Mouse (Mus musculus): ENCODE measurements around the gene Cipc. TPM values are rescaled to one million over a fixed set of nuclear protein-coding genes. Genes with fewer than 3 reads are reported as not detected.

Cipc gene
- 10 to 100 TPM; 41.1 to 48.6 TPM for total RNA-seq (2021)

- DNase-seq (ENCODE audit: low spot score): peak; percentile 99
- intact Hi-C loops (cut with DNase I): no loop called here
Observed at GRCm38 (mm10) chr12:86946862-86947574, at the start of gene Cipc. TSS of gene Cipc (plus strand) at chr12:86947043.

DNA sequence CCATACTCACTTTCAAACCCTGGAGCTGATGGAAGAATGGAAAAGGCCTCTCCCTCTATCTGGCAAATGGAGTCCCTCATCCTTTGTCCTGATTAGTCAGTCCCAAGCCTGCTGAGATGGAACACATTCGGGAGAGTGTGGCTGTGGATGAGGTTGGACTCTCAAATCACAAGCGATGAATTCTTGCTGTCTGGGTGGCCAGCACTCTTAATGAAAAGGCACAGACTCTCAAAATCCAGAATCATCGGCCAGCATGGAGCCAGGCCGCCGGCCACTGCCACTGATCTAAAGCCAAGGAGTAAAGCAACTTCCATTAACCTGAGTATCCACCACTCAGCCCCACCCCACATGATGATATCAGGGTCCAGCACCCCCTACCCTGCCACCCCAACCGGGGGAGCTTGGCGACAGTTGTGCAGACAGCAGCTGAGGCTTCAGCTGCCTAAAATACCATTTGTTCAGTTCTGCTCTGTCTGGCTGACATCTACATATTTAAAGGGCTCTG is 49.0 kb upstream of the Cipc start:
- DNase-seq (ENCODE audit: low spot score): no peak

GRCm38 (mm10) chr12:86898448-86898847 is 48.4 kb upstream of the Cipc start:
- intact Hi-C loops (cut with DNase I): no loop called here
- no peak for DNase-seq (ENCODE audit: low spot score)

More for the DNA sequence above, 49.0 kb upstream of the Cipc start:
- intact Hi-C loops (cut with DNase I): no loop called here

GRCm38 (mm10) chr12:86899461-86900179 is 47.2 kb upstream of the Cipc start:
- intact Hi-C loops (cut with DNase I): no loop called here
- peak; percentile 61 for DNase-seq (ENCODE audit: low spot score)

- intact Hi-C loops (cut with DNase I): no loop called here
- DNase-seq (ENCODE audit: low spot score): no peak
Observed at GRCm38 (mm10) chr12:86903828-86904806, 42.7 kb upstream of the Cipc start.

DNA sequence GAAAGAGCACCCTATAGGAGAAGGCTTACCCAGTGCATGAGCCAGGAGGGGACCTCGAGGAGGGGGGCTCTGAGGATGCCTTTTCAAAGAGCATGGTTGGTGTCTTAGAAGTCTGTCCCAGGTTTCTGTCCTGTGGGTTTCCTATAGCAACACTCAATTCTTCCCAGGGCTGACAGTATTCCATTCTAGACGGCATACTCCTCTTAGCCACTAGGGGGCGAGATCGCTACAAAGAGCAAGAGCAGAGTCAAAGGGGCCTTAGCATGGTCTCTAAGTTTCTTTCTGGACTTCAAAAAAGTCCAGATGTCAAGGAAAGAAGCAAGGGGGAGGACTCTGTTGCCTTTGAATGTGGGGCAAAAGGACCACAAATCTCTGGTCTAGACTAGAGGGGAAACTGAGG is 41.6 kb upstream of the Cipc start:
- DNase-seq (ENCODE audit: low spot score): no peak
- intact Hi-C loops (cut with DNase I): loop anchor here (1.0 to 5.0 kb wide), 2 partner anchors 67 to 109 kb away; no protein-coding TSS in a partner anchor

DNA sequence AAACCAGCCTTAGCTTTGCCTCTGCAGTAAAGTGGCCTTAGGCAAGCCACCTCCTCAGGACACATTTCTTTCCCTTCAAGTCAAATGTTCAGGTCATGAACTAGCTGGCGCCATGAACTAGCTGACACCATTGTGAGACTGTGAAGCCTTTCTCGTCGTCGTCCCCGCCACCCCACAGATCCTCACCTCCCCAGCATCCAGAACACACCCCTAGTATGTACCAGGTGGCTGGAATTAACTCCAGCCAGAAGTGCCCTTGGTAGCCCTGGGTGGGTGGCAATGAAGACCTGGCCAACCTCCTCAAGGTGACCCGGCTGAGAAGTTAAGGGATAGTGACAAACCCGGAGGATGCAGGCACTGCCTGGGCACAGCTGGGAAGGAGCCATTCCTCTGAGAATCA is 41.0 kb upstream of the Cipc start:
- no peak for DNase-seq (ENCODE audit: low spot score)
- intact Hi-C loops (cut with DNase I): loop anchor here (1.0 to 5.0 kb wide), 3 partner anchors 66 to 133 kb away; no protein-coding TSS in a partner anchor

DNA sequence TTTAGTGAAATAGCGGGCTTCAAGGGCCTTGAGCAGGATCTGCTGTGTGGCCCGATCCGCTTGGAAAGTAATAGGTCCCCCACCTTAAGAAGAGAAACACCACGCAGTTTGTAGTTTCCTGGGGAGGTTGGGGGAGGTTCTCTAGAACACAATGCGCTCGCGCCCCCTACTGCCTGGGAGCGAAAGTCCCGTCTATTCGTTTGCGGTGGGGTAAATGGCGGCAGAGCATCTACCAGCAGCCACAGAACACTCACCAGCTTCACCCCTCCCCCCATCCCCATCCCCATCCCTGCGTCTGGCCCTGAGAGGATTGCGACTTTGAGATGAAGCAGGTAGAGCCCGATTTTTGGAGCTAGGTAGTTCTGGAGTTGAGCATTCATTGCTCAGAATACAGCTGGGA is 40.4 kb upstream of the Cipc start:
- peak; percentile 71 for DNase-seq (ENCODE audit: low spot score)
- intact Hi-C loops (cut with DNase I): loop anchor here (2.0 to 5.0 kb wide), 2 partner anchors 66 to 134 kb away; no protein-coding TSS in a partner anchor

- intact Hi-C loops (cut with DNase I): no loop called here
- DNase-seq (ENCODE audit: low spot score): no peak
Observed at GRCm38 (mm10) chr12:86911482-86911931, 35.3 kb upstream of the Cipc start.

- DNase-seq (ENCODE audit: low spot score): no peak
- intact Hi-C loops (cut with DNase I): no loop called here
Observed at GRCm38 (mm10) chr12:86912335-86913093, 34.3 kb upstream of the Cipc start.

GRCm38 (mm10) chr12:86914351-86914750 is 32.5 kb upstream of the Cipc start:
- intact Hi-C loops (cut with DNase I): no loop called here
- DNase-seq (ENCODE audit: low spot score): no peak

DNA sequence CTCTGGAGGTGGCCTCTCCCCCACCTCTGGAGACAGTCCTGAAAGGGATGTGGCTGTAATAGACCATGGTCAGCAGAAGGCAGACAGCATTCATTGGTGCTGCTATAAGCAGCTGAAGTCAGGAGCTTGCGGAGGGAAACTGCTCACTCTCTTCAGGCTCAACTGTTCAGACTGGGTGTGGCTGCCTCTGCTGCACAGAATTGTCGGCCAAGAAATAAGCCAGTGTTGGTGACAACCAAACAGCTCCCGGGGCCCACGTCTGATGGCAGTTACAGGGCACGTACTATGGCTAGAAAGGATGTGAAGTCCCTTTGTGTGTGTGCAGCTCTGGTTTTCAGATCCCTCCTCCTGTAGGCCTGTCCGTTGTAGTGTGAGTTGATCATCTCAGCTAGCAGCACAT is 32.1 kb upstream of the Cipc start:
- intact Hi-C loops (cut with DNase I): no loop called here
- no peak for DNase-seq (ENCODE audit: low spot score)

GRCm38 (mm10) chr12:86915617-86916016 is 31.2 kb upstream of the Cipc start:
- DNase-seq (ENCODE audit: low spot score): no peak

DNA sequence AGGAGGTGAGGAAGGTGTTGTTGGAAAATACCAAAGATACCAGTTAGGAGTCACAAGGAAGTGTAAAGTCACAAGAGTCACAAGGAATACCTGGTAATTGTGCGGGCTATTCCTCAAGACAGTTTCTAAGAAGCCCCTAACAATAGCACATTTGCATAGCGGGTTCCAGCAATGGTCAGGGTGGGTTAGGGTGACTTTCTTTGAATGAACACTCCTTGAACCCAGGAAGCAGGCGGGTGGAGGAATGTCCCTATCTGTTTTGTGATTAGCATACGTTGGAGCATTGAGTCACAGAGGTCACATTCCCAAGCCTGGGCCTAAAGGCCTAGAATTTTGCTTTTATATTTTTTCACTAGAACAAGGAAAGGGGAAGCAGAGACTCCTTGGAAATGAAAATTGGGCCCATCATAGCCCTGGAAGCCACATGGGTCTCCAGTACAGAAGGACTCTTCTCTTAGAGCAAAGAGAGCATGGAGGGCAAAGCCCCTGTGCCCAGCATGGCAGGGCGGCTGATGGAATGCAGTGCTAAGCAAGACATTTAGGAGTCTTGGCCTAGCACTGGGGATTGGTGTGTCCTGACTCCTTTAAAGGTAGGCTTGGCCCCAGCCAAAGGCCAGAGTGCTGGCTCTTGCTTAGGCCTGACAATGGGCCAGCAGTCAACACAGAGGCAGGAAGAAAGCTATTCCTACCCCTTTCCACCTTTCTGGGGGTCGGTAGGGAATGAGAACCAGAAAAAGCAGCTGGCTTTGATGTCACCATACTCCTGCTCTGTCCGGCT is 29.9 kb upstream of the Cipc start:
- intact Hi-C loops (cut with DNase I): no loop called here
- DNase-seq (ENCODE audit: low spot score): no peak

More at GRCm38 (mm10) chr12:86915617-86916016, 31.2 kb upstream of the Cipc start:
- intact Hi-C loops (cut with DNase I): no loop called here

GRCm38 (mm10) chr12:86918361-86918967 is 28.4 kb upstream of the Cipc start:
- DNase-seq (ENCODE audit: low spot score): no peak
- intact Hi-C loops (cut with DNase I): no loop called here

- intact Hi-C loops (cut with DNase I): no loop called here
- no peak for DNase-seq (ENCODE audit: low spot score)
Observed at GRCm38 (mm10) chr12:86918983-86919722, 27.7 kb upstream of the Cipc start.

DNA sequence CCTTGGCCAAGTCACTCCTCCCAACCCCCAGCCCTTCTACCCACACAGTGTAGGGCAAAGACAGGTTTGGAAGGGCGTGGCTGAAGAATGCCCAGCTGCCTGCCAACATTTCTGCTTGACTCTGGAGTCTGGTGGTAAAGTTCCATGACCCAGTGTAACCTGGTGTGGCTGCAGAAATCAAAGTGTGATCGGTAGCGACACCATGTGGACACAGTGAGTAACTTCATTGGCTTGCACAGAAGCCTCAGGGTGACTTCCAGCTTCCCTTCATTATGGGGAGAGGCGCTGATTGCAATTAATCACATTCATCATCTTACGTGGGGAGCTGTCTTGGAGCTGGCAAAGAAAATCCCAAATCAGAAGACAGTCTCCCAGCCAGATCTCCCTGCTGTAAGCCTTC is 23.0 kb upstream of the Cipc start:
- peak; percentile 70 for DNase-seq (ENCODE audit: low spot score)
- intact Hi-C loops (cut with DNase I): loop anchor here (2.0 to 5.0 kb wide), 3 partner anchors 128 to 151 kb away; no protein-coding TSS in a partner anchor

Measured in heart, postnatal 25 days (tissue).